Mouse (Mus musculus) heart, adult 10 weeks (tissue): ENCODE results near the gene Lrrtm3. TPM values are rescaled to one million over a fixed set of nuclear protein-coding genes. Genes with fewer than 3 reads are reported as not detected.

ENCODE experiments used
- polyA plus RNA-seq: library from polyadenylated mRNA; stranded (reverse); fragments of 350-450 nt; fragmentation: Illumina TruSeq; extraction: RNeasy Lipid Tissue Mini Kit (QIAGEN cat#74804); gene quantifications from one replicate; pipeline ENCODE4 v1.2.3, GENCODE M21; 2014; ENCODE audit warnings: low read depth, low replicate concordance

Lrrtm3 gene
- polyA plus RNA-seq: not detected

DNA sequence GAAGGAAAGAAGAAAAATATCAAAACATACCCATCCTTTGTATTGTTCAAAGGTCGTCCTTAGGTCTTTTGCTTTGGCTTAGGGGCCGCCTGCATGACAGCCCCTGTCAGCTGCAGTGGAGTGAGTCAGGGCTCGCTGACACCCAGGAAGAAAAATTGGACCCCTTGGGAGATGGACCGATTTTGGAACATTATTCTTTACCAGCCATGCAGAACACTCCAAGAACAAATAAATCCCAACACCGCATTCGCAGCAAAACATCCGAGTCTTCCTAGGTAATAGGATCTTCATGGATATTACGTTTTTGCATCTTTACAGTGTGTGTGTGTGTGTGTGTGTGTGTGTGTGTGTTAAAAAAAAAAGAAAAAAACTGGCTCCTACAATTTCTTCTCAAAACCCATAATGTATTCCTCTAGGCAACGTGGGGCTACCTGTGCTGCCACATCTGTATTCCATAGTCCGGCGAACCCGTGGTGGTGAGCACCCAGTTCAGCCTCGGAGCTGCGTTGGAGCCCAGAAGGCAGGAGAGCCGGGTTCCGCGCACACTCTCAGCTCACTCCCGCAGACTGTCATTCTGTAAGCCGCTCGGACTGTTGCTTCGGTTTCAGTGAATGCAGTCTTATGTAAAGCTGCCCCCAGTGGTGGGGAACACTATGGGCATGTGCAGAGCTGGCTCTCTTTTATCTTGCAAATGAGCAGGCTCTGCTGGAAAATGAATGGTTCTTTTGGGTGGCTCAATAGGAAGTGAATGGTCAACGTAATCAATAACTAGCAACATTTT is at the start of gene Lrrtm3:
Lrrtm3 (minus strand) TSS at position 598 of the 781 bp plus-strand sequence.

DNA sequence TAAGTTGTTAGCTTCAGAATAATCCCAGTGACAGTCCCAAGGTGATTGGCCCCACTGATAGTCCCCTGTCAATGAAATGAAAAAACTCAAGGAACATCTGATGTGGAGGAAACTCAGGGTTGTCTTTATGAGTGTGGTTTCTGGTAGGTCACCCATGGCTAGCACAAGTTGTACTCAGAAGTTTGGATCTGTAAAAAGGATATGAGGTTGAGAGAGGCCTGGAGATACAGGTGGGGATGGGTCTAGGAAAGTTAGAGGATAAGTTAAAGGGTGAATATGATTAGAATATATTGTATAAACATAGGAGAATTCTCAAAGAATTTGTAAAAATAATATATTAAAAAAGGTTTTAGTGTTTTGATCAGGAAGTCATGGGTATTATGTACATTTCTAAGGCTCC is 162.7 kb downstream of the Lrrtm3 start, which contains the start of gene Gm10118:
Gm10118 (minus strand) TSS at position 101 of the 400 bp plus-strand sequence.

Other genes with a start within 250 kb of the Lrrtm3 start
- not detected for gene Gm10118, start 162.8 kb downstream of the Lrrtm3 start, polyA plus RNA-seq